Mouse (Mus musculus) MEL (cell line): Measurements from ENCODE around the gene Nwd1.

Experiments
- BHLHE40 ChIP-seq: IDR thresholded peaks from 2 replicates; pipeline ENCODE4 v1.6.1; 2012; ENCODE audit warnings: low read depth, mild to moderate bottlenecking, inconsistent platforms, low read length, improper control_type of control experiment, borderline replicate concordance
- CHD2 ChIP-seq: IDR thresholded peaks from 2 replicates; pipeline ENCODE4 v1.6.1; 2011; ENCODE audit warnings: low read length, improper control_type of control experiment
- CTCF ChIP-seq, 3 experiments: IDR thresholded peaks in 2 of 3; conservative IDR thresholded peaks in 1 of 3; 2 replicates each; pipeline ENCODE4 v1.5.1; 2011 to 2012; ENCODE audit warnings: low read length in 3 of 3, low read depth in 2 of 3, mild to moderate bottlenecking in 2 of 3, improper control_type of control experiment in 1 of 3, inconsistent platforms in 1 of 3, mixed read lengths in 1 of 3, moderate library complexity in 1 of 3; ENCODE audit not compliant: control insufficient read depth in 1 of 3, insufficient read depth in 1 of 3, poor library complexity in 1 of 3, severe bottlenecking in 1 of 3
- EP300 ChIP-seq, 2 experiments: IDR thresholded peaks; 2 replicates each; pipeline ENCODE4 v1.6.1; 2011; ENCODE audit warnings: improper control_type of control experiment in 2 of 2, low read length in 2 of 2, low read depth in 1 of 2, mild to moderate bottlenecking in 1 of 2
- MAX ChIP-seq: IDR thresholded peaks from 2 replicates; pipeline ENCODE4 v1.6.1; 2011; ENCODE audit warnings: low read length, improper control_type of control experiment
- MAZ ChIP-seq: IDR thresholded peaks from 2 replicates; pipeline ENCODE4 v1.6.1; 2012; ENCODE audit warnings: low read depth, mild to moderate bottlenecking, inconsistent platforms, low read length, improper control_type of control experiment
- MEF2A ChIP-seq: IDR thresholded peaks from 2 replicates; pipeline ENCODE4 v1.6.1; 2014; ENCODE audit warnings: low read depth, mild to moderate bottlenecking, inconsistent platforms, low read length, improper control_type of control experiment; ENCODE audit not compliant: poor library complexity, insufficient replicate concordance, severe bottlenecking; ENCODE audit errors: extremely low read depth
- MYC ChIP-seq: IDR thresholded peaks from 2 replicates; pipeline ENCODE4 v1.6.1; 2011; ENCODE audit warnings: low read depth, mild to moderate bottlenecking, low read length, improper control_type of control experiment, moderate library complexity
- POLR2A ChIP-seq, 2 experiments: IDR thresholded peaks; 2 replicates each; pipeline ENCODE4 v1.6.1; 2011 to 2012; ENCODE audit warnings: low read length in 2 of 2, mild to moderate bottlenecking in 2 of 2, control low read depth in 1 of 2, improper control_type of control experiment in 1 of 2, low read depth in 1 of 2, moderate library complexity in 1 of 2; ENCODE audit not compliant: control insufficient read depth in 1 of 2, insufficient read depth in 1 of 2, poor library complexity in 1 of 2
- RAD21 ChIP-seq: IDR thresholded peaks from 2 replicates; pipeline ENCODE4 v1.6.1; 2011; ENCODE audit warnings: mild to moderate bottlenecking, low read depth, low read length, improper control_type of control experiment
- SIN3A ChIP-seq: IDR thresholded peaks from 2 replicates; pipeline ENCODE4 v1.6.1; 2012; ENCODE audit warnings: low read length, improper control_type of control experiment, inconsistent platforms
- TCF12 ChIP-seq: IDR thresholded peaks from 2 replicates; pipeline ENCODE4 v1.6.1; 2014; ENCODE audit warnings: low read depth, mild to moderate bottlenecking, inconsistent platforms, low read length, improper control_type of control experiment, moderate library complexity
- USF1 ChIP-seq: IDR thresholded peaks from 2 replicates; pipeline ENCODE4 v1.6.1; 2014; ENCODE audit warnings: low read depth, mild to moderate bottlenecking, inconsistent platforms, low read length, improper control_type of control experiment, moderate library complexity
- ZNF384 ChIP-seq: IDR thresholded peaks from 2 replicates; pipeline ENCODE4 v1.6.1; 2012; ENCODE audit warnings: low read depth, mild to moderate bottlenecking, inconsistent platforms, low read length, improper control_type of control experiment

- TF ChIP-seq TCF12: no peak
- TF ChIP-seq CHD2: no peak
- no peak for TF ChIP-seq ZNF384
- TF ChIP-seq POLR2A (IDR thresholded peaks at IDR 0.05; ENCODE audit: control insufficient read depth in 1 of 2, insufficient read depth in 1 of 2, low read depth in 1 of 2, low read length in 2 of 2, poor library complexity in 1 of 2): no peak
- TF ChIP-seq EP300 (IDR thresholded peaks at IDR 0.05; ENCODE audit: low read depth in 1 of 2, low read length in 2 of 2): no peak
- no peak for TF ChIP-seq CTCF (IDR thresholded peaks at IDR 0.05 in 2 of 3, conservative IDR thresholded peaks at IDR 0.05 in 1 of 3; ENCODE audit: control insufficient read depth in 1 of 3, insufficient read depth in 1 of 3, low read depth in 2 of 3, low read length in 3 of 3, poor library complexity in 1 of 3, severe bottlenecking in 1 of 3)
- no peak for TF ChIP-seq SIN3A
- TF ChIP-seq BHLHE40: no peak
- no peak for TF ChIP-seq MAZ
- no peak for TF ChIP-seq USF1
- TF ChIP-seq MEF2A: no peak
- TF ChIP-seq RAD21: no peak
- no peak for TF ChIP-seq MYC
- TF ChIP-seq MAX: no peak
These were observed 245 bp downstream of the Nwd1 start for GRCm38 (mm10) chr8:72646768-72647143.
